Mouse (Mus musculus) layer of hippocampus, adult 8-10 months (tissue): Measurements from ENCODE around the gene Pkp4. TPM values are rescaled to one million over a fixed set of nuclear protein-coding genes. Genes with fewer than 3 reads are reported as not detected.

Experiments used
- DNase-seq, 2 experiments: peaks; one replicate each; pipeline ENCODE4 v3.0.0; 2022; ENCODE audit warnings: low spot score in 2 of 2
- total RNA-seq, 4 experiments: library from RNA; stranded (reverse); gene quantifications; 2 replicates each; pipeline ENCODE4 v1.2.4; 2022

Pkp4 gene
- total RNA-seq, 4 experiments from 2014 or later: 272 to 325 (median 301) TPM

DNA sequence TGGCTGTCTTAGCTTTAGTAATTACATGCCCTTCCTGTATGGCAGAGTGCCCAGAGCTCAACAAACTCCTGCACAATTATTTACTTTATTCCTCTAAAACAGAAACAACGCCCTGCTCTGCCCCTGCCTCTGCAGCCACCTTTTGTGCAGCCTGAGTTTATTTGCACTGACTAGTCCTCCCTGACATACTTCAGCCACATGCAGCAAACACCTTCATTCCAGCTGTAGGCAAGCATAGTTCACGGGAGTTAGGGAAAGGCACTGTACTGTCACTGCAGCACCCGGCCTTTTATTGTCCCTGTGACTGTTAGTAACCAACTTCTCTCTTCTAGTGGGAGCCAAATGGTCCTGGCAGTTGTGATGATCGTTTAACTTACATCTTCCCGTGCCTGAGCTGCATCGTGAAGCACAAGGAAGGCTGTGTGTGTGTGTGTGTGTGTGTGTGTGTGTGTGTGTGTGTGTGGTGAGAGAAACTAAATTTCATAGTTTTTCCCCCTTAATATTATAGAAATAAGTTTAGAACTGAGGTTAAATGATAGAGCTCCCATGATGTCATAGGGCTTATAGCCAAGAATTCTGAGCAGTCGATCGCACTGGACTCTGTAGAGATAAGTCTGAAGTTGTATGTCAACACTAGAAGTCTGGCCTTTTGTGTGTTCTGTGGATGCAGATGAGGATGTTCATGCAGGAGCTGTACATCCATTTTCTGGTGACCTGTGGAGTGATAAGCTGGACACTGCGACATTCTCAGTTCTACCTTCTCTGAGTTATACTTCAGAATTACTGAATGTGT is 59.5 kb downstream of the Pkp4 start:
- no peak for DNase-seq

DNA sequence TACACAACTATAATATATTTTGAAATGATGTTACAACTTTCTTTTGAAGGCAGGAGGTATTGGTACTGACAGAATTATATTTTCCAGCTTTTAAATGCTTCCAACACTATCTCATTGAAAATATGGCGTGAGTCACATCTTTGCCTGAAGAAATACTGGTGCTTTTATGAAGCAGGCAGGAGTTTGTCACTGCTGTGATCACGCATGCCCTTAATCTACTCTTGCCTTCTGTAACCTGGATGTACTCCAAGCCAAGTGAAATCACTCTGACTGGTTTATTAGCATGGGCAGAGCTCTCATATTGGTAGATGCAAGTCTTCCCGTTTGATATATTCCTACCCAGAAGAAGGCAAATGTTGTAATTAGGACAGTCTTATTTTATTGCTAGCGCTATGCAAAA is 65.7 kb downstream of the Pkp4 start:
- DNase-seq: no peak

DNA sequence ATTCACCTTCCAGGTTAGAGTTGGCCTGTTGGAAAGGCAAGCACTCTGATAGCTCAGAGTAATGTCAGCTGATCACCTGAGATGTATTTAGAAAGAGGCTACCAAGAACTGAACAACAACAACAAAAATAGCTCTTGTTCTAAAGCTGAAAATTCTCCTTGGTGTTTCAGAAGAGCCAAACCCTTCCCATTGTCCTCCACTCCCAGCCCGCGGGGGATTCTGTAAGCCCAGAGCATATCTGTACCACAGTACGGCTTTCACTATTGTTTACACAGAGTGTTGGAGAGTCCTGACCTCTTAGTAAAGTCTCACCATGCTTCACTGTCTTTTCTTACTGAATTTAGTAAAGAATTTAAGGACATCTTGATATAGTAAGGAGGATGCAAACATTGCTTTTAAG is 66.4 kb downstream of the Pkp4 start:
- DNase-seq: no peak

DNA sequence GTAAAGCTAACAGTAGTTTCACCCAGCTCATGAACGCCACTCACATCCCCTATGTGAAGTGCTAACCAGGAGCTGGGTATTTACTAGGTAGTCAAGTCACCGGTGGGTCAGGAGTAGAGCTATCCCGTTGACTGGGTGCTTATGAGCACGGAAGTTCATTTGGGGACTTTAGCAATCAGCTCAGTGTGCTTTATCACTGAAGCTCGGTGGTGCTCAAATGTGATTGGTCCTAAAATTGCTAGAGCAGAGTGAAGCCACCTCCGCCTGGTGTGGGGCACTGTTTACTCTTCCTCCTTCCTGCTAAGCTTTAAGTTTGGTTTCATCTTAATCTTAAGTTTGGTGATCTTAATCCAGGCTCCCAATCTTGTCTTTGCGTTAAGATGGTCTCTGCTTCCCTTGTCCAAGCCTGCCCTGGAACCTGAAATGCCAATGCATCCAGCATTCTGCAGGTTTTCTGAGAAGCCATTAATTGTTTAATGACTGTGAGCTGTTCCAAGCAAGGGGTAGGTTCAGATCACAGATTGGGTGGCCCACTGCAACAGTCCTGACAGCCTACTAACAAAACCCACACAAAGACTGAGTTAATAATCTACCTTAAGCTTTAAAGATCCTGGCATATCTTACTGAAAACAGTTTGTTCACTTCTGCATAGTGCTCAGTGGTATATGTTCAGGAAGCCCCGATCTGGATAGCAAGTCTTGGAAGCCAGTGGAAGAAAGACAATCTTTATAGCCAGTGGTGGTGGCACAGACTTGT is 67.0 kb downstream of the Pkp4 start:
- no peak for DNase-seq

DNA sequence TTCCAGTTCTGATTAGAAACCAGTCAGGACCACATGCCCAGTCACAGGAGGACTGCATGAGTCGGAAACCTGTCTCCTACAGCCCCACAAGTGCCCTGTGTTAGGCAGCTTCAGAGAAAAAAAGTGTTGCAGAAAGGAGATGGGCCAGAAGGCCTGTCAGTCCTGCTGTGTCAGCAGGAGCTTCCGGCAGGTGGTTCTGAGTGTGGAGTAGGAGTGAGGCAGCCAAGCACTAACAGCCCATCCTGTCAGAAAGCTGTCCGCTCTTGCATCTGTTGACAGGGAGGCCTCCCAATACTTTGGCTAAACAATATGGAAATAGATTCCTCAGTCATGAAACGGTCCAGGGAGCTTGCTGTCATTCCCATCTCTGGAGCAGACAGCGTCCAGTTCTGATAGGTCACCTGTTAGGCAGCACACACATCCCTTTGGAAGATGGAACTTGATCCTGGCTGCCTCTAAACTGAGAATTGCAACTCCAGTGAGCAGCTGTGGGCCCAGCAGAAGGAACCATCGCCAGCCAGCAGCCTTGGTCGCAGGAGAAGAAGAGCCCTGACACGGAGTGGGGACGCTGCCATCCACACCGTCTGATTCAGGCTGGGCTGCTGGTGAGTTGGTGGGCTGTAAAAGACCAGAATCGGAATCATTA is 68.7 kb downstream of the Pkp4 start:
- no peak for DNase-seq

DNA sequence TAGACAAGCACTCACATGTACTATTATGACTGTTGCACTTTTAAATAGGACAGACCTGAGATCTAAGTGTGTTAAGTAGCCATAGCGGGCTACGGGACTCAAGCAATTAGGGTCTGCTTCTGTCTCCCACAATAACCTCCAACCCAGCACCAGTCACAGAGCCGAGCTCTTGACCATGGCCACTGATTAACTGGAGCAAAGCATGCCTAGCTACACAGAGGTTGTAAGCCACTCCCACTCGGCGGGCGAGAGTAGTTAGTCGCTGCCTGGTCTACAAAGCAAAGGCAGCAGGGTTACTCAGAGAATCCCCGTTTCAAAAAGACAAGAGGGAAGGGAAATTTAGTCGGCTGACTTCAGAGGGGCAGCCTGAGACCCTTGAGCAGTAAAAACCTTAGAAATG is 70.0 kb downstream of the Pkp4 start:
- DNase-seq: no peak

DNA sequence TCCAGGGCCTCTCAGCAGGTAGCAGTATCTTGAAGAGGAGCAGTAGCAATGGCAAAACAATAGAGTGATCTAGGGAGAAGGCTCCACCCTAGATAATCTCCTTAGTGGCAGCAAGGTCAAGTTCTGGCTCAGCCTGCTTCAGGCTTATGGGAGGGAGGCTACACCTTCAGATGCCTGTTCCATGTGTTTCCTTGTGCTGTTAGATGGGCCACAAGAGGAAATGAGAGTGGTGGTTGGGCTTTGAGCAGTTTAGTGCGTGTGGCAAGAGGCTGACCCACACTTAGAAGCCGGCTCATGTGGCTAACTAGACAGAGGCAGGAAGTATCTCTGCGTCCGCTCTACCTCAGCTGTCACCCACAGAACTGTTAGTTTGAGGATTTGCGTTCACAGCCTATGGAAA is 70.9 kb downstream of the Pkp4 start:
- no peak for DNase-seq

DNA sequence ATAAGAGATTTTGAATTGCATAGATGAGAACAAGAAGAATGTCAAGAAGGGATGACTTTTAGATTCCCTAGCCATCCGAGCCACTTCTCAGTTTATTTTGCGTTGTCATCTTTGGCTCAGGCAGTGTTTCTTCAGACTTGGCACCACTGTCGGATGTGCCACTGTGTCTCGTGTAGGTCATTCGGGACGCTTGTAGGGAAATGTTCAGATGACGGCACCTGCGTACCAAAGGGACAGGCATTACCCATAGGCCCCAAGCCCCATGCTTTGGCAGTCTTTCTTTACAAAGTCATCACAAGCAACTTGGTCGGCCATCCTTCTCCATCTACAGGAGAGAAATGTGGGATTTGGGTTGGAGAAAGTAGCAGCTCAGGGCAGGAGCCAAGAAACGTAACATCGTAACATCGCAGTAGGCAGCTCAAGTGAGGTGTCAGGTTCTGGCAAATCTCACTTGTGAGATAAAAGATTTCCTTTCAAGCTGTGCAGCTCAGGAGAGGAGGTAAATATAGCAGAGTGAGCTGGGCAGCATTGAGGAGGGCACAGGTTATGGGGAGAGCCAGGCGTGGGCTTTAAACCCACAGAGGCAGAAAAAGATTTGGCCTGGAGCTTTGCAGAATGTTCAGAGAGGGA is 72.8 kb downstream of the Pkp4 start:
- DNase-seq: no peak

DNA sequence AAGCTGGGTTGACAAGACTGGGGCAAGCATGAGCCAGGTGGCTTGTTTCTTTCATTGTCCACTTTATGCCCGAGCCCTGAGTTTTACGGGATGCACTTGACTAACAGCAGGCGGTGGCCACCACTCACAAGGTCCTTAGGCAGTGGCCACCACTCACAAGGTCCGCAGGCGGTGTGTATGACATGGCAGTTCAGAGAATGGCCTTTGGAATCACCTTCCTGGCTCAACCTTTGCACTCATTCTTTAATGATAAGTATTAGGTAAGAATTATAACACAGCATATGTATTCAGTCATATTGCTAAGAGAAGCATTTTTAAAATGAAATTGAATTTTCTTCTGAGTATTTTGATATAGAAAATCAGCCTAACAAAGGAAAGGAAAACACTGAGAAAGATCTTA is 73.3 kb downstream of the Pkp4 start:
- no peak for DNase-seq

DNA sequence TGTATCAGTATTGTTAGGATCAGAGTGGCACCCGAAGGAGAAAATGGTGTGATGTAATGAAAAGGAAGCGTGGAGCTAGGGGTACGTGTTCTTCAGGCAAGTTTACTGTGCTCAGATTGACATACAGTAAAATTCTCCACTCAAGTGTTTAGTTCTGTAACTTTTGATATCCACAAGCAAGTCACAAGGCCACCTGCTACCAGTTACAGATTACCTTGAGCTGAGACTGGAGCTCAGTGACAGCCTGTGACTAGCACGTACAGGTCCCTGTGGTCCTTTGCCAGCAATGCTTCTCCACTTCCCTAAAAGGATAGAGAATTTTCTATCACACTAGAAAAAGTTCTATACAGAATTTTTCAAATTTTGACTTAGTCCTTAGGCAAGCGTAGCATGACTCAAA is 73.9 kb downstream of the Pkp4 start:
- no peak for DNase-seq

DNA sequence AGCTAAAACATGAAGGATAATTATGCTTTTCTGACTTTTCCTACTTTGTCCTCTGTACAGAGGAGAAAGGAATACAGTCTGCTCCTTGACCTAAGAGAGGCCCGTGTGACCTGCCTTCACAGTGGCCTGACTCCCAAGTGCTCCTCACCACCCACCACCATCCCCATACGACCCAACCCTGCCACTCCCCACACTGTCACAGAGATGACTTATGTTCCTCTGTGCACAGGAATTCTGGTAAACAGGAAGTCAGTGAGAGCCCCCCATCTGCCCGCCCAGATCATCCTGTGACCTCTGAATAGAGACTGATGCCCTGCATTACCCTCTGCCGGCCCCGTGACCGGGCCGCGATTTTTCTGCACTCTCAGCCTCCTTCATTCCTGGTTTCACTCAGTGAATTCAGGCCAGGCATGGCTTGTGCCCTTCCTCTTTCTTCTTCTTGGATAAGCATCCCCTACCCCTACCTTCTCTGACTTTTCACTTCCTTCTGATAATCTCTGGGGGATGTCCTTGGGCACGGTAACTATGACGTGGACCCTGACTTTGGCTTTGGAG is 79.3 kb downstream of the Pkp4 start:
- DNase-seq: no peak

DNA sequence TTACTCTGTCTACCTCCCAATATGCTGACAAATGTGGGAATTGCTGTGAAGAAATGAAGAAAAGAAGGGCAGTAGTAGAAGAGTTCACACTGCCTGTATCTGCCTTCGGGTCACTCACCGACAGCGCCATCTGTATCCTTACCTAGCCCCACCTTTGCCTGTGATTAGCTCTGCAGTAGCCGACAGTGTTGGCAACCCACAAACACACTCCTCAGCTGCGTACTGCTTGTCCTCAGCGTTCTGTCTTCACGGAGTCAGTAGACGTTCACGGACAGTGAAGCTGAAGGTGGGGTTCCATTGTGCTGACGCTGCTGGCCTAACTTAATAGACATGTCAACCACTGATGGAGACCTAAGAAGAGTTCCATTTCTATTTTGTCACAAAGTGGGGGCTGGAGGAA is 81.5 kb downstream of the Pkp4 start:
- no peak for DNase-seq

DNA sequence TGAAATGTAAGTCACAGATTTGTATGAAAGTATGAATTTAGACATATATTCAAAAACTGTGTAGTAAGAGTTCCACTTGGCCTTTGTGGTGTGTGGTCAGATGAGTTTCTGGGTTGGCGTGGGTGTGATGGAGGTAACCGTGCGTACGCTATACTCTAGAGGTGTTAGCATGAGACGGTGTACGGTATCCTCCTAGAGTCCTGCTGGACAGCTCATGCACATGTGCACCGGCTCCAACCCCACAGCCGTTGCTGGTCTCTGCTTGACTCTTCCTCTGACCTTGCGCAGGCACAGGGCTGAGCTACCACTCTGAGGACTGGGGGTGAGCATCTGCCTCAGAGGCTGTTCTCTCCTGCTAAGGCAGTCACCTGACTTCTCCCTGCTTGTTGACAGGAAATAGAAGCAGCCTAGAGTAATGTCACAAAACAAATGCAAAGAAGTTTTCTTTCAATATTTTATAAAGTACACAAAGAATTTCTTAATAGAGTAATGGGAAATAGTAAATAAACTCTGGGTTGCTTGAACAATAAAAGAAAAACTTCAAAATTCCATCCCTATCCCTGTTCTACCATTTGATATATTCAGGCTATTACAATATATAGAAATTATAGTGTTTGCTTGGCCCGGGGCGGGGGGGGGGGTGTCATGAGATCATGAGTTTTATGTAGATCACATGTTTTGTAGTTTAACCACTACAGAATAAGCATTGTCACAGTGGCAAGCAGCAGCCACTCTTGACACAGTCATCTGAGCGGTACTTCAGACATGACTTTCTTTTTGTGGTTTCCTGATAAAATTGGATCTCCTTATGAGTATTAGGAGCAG is 83.8 kb downstream of the Pkp4 start:
- DNase-seq: no peak

DNA sequence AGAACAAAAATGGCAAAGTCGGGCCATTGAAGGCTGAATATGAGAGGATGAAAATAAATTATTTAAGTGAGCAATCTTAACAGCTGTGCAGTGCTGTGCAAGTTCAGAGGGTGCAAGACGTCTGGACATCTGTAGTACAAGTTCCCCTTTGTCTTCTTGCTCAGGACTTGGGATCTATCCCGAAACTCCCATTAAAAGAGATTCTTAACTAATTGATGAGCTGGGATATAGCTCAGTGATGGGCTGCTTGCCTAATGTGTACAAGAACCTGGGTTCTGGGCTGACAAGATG is 84.4 kb downstream of the Pkp4 start:
- DNase-seq: no peak

DNA sequence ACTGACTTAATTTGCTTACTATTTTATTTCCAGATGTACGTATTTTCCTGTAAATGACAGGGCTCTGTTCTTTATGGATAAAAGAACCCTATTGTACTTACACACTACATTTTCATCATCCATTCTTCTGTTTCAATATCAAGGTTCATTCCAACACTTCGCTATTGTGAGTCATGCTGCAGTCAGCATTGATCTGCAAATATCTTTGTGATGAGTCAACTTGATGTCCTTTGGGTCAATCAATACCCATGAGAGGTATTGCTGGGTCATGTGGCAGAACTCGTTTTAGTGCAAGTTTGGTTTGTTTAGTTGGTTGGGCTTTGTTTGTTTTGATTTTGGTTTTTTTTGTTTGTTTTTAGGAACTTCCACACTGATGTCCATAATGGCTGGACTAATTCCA is 88.2 kb downstream of the Pkp4 start:
- DNase-seq: no peak

DNA sequence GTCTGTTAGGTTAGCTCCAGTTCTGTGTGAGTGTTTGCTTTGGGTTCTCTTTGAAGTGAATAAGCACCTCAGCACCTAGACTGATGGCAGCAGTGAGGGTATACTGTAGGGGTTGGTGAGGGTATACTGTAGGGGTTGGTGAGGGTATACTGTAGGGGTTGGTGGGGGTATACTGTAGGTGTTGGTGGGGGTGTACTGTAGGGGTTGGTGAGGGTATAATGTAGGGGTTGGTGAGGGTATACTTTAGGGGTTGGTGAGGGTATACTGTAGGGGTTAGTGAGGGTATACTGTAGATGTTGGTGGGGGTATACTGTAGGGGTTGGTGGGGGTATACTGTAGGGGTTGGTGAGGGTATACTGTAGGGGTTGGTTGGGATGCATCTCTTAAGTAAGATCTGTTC is 92.2 kb downstream of the Pkp4 start:
- no peak for DNase-seq

DNA sequence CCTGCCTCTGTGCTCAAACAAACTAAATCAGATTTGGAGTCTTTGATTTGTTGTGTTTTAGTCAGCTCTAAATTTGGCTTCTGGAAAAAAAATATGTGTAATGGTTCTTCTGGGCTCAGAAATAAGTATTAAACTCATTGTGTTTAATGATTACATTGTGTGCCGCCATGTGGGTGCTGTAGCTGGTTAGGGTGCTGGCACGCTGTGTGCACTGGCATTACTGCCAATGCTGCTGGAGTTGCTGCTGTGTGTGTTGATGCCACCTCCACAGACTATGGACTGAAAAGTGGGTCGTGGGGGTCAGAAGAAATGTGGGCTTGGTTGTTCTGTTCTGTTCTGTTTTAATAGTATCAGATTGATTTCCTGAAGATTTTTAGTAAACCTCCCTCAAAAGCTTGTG is 92.8 kb downstream of the Pkp4 start:
- DNase-seq: no peak

DNA sequence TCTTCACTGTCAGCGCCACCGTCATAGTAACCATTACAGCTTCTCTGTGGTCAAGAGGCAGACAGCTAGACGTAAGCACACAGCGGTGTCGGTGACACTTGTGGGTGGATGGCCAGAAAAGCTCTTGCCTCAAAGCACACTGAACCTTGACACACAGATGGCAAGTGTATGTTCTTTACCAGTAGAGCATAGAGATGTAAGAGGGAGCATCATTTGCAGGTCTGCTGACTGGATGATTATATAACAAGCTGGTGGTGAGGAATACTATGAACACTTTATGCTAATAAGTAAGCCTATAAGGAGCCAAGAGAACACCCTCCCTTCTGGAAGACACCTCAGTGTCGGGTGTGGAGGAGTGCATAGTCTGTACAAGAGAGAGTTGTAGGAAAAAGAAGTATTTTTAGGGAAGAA is 98.2 kb downstream of the Pkp4 start:
- no peak for DNase-seq

DNA sequence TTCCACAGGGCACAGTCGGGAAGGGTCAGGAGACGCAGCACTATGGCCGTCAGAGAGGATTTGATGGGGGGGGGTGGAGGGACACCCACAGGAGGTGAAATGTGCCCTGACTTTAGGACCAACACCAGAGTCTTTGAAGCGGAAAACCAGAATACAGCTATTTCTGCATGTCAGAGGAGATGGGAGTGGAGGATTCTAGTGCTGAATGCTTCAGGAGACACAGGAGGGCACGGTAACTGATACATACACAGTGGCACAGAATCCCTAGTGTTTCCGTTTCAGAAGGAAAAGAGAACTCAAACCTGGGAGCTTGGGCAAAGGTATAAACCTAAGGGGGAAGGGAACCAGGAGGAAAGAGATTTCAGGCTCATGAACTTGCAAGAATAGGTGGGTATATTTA is 98.7 kb downstream of the Pkp4 start:
- DNase-seq: no peak

DNA sequence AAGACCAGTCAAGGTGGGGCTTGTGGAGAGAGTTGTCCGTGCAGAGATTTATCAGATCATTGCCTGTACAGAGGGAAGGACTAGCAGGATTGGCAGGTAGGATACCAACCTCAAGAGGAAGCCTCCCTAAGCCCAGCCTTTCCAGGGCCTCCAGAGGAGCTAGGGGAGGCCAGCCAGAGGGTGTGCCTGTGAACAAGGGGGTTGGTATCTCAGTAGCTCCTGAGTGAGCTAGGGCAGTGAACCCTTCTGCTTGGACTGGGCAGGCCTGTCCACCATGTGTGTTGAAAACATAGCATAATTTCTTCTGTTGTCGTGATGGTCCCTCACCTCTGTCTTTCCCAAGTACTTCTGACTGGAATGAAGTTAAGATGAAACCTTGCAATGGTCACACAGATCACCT is 100.6 kb downstream of the Pkp4 start:
- DNase-seq: no peak

DNA sequence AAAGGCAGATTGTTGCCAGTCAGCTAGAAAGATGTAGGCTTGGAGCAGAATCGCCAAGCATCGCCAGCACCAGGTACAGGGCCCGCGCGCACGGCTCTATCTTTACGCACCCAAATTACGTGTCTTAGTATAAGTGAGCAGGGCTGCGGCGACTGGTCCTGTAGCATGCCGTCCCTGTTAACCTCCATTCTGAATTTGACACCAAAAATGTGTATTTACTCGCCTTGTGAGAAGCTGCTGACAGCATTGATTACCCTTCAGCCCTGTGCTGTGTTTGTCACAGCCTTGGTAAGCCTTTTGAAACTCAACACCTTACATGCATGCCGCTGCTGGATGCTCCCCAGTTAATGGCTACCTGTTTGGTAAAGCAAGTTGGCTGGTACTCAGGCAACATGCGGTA is 105.8 kb downstream of the Pkp4 start:
- no peak for DNase-seq
